Mouse (Mus musculus) hindbrain, embryonic 15.5 days (tissue): ENCODE data around the gene Ppfibp1. TPM values are rescaled to one million over a fixed set of nuclear protein-coding genes. Genes with fewer than 3 reads are reported as not detected.

Experiments used
- ATAC-seq: fragments of 200-750 bp; cut with Nextera tagmentation; 2 replicates; pipeline ENCODE4 v1.8.0; 2017; ENCODE audit warnings: low read depth, moderate number of reproducible peaks, moderate TSS enrichment; ENCODE audit not compliant: low FRiP score
- H3K27ac ChIP-seq: fragments of 300-500 bp; sonication (generic); replicated peaks from 2 replicates; pipeline ENCODE4 v1.5.1; 2015; ENCODE audit warnings: mild to moderate bottlenecking, inconsistent platforms
- H3K27me3 ChIP-seq: fragments of 300-500 bp; sonication (generic); 2 replicates; pipeline ENCODE4 v1.6.1; 2015; ENCODE audit warnings: control low read depth, inconsistent platforms
- H3K36me3 ChIP-seq: fragments of 300-500 bp; sonication (generic); 2 replicates; pipeline ENCODE4 v1.6.1; 2015; ENCODE audit warnings: control low read depth, inconsistent platforms
- H3K4me1 ChIP-seq: fragments of 300-500 bp; sonication (generic); replicated peaks from 2 replicates; pipeline ENCODE4 v1.6.1; 2015; ENCODE audit warnings: control low read depth, inconsistent platforms
- H3K4me2 ChIP-seq: fragments of 300-500 bp; sonication (generic); 2 replicates; pipeline ENCODE4 v1.6.1; 2015; ENCODE audit warnings: moderate library complexity, mild to moderate bottlenecking, inconsistent platforms
- H3K4me3 ChIP-seq: fragments of 300-500 bp; sonication (generic); 2 replicates; pipeline ENCODE4 v1.5.1; 2015; ENCODE audit warnings: mild to moderate bottlenecking, inconsistent platforms
- H3K9ac ChIP-seq: fragments of 300-500 bp; sonication (generic); 2 replicates; pipeline ENCODE4 v1.6.1; 2015; ENCODE audit warnings: inconsistent platforms
- H3K9me3 ChIP-seq: fragments of 300-500 bp; sonication (generic); 2 replicates; pipeline ENCODE4 v1.6.1; 2016; ENCODE audit warnings: control low read depth, inconsistent platforms
- WGBS: fragments of 180-500 bp; shearing (Covaris S2); methylation state at CpG from one replicate; pipeline ENCODE4 v1.1.7; 2015; 5-methylcytosine and 5-hydroxymethylcytosine counted together
- polyA plus RNA-seq: library from polyadenylated mRNA; unstranded; fragments of >200 nt; fragmentation: Nextera tagmentation; extraction: Ambion mirVana; gene quantifications from 2 replicates; pipeline ENCODE4 v1.2.1, GENCODE M21; 2015

Gene Ppfibp1
- polyA plus RNA-seq, 1 experiment from 2014 or later = 12.8 TPM

DNA sequence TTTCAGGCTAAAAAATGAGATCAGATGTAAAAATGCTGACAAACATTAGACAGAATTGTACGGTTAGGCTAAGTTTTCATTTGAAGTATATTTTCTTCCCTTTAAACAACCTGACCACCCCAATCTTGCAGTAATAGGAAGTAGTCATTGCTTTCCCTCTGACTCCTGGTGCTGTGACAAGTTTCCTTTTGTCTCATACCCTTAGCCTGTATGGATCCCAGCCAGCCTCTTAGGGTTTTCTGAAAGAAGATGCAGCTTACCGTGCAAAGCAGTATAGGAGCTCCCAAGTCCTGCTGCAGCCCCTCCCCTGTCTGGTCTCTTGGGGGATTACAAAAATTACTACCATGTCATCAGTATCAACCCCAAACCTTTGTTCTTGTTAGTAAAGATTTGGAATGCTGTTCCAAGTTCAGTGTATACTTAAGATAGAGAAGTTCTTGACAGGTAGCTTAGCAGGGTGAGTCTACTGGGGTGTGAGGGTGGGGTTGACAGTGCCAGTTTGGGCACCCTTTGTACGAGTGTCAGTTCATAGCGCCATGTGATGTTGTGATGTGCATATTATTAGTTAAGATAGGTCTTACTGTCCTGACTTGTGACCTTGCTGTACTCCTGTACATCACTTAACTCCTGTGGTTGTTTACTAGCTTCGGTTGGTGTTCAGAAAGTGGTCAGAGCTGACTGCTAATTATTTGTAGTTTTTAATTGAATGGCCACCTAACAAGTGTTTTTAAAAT, 18.9 kb downstream of the Ppfibp1 start:
- Histone ChIP-seq H3K4me3 (no peak overlapping the region), H3K4me1 (no peaks in the 10 kb centered on the region), H3K9me3 (no peaks in the 10 kb centered on the region), H3K27ac (no peak overlapping the region), H3K4me2 (no peak overlapping the region), H3K36me3 (no peaks in the 10 kb centered on the region), H3K9ac (no peak overlapping the region), H3K27me3 (no peaks in the 10 kb centered on the region)
- WGBS = 75% methylated on average over 5 of the region's 5 CpGs
- ATAC-seq = no peak

DNA sequence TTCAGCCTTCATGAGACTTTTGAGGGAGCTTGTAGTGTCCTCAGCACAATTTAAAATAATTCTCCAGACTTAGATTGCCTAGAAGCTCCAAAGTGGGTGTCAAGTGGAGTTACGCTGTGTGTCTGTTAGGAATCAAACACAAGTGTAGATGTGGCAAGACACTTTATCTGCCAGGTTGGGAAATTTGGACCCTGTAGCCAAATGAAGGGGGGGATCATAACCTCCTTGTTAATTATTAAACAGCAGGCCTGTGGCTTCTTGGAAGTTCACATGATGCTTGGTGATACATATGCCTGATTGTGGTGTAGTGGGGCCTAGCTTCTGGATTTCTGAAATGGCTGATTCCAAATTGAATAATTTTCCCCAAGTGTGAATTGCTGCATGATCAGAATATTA, 19.5 kb downstream of the Ppfibp1 start:
- Histone ChIP-seq H3K4me2 (no peak overlapping the region), H3K9me3 (no peaks in the 10 kb centered on the region), H3K4me3 (no peak overlapping the region), H3K9ac (no peak overlapping the region), H3K27me3 (no peaks in the 10 kb centered on the region), H3K27ac (no peak overlapping the region), H3K4me1 (peaks cover 1% of the 10 kb centered on the region; the same call in 1 of the 2 replicates), H3K36me3 (no peaks in the 10 kb centered on the region)
- WGBS = 100% methylated on average over 1 of the region's 1 CpGs
- no peak for ATAC-seq

GRCm38 (mm10) chr6:146908801-146909200, 20.5 kb downstream of the Ppfibp1 start:
- H3K4me1 ChIP-seq = peaks cover 4% of the 10 kb centered on the region; the same call in 1 of the 2 replicates
- no peak overlapping the region for H3K4me3 ChIP-seq
- H3K27ac ChIP-seq = no peak overlapping the region
- 64% methylated on average over 2 of the region's 2 CpGs for WGBS
- no peak for ATAC-seq
- H3K4me2 ChIP-seq = no peak overlapping the region
- no peaks in the 10 kb centered on the region for H3K36me3 ChIP-seq
- H3K9ac ChIP-seq = no peak overlapping the region
- no peaks in the 10 kb centered on the region for H3K27me3 ChIP-seq
- H3K9me3 ChIP-seq = no peaks in the 10 kb centered on the region

DNA sequence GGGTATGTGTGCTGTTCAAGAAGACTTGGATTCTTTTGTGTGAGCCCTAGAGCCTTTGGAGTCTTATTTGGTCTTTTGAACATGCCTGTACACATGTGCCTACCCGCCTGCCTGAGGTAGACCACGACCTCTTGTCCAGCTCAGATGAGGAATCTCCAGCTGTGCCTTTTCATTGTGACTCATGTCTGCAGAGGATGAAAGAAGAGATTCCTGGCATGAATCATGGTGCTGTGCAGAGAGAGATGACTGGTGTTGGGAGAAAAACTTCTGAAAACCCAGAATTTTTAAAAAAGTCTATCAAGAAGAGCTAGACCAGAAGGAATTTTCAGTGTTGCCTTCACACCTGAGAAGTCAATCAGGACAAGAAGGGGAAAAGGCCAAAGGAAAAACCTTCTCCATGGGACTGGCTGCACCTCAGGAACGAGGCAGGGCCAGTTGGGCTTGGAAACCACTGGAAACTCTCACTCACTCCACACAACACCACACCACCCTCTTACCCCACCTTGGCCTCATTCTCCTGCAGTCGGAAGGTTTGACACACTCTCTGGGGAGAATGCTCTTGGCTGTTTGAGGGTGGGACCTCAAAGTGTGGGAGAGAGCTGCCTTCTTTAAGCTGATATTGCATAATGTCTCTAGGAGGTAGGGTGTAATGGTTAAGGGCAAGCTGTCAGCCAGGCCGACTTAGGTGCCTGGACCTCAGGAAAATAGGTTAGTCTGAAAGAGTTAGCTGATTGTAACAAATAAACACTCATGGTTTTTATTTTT, 21.6 kb downstream of the Ppfibp1 start:
- H3K27ac ChIP-seq = no peak overlapping the region
- H3K9me3 ChIP-seq = no peaks in the 10 kb centered on the region
- peaks cover 8% of the 10 kb centered on the region for H3K4me1 ChIP-seq
- no peak for ATAC-seq
- no peaks in the 10 kb centered on the region for H3K36me3 ChIP-seq
- H3K9ac ChIP-seq = no peak overlapping the region
- H3K4me3 ChIP-seq = no peak overlapping the region
- WGBS = 81% methylated on average over 5 of the region's 5 CpGs
- no peak overlapping the region for H3K4me2 ChIP-seq
- H3K27me3 ChIP-seq = no peaks in the 10 kb centered on the region

DNA sequence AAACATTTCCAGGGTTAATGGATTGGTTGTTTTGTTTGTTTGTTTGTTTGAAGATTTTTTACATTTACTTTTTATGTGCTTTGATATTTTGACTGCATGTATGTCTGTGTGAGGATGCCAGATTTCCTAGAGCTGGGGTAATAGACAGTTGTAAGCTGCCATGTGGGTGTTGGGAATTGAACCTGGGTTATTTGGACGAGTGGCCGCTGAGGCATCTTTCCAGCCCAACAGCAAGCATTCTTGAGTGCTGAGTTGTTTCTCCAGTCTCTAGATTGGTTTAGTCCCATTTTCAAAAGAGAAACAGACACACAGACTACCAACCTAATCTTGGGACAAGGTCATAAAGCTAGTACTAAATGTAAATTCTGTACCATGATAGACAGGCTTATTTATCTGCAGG, 22.5 kb downstream of the Ppfibp1 start:
- no peak overlapping the region for H3K9ac ChIP-seq
- H3K36me3 ChIP-seq = no peaks in the 10 kb centered on the region
- H3K4me2 ChIP-seq = no peak overlapping the region
- H3K4me1 ChIP-seq = peaks cover 8% of the 10 kb centered on the region
- H3K27me3 ChIP-seq = no peaks in the 10 kb centered on the region
- no peaks in the 10 kb centered on the region for H3K9me3 ChIP-seq
- 87% methylated on average over 2 of the region's 2 CpGs for WGBS
- ATAC-seq = no peak
- no peak overlapping the region for H3K27ac ChIP-seq
- no peak overlapping the region for H3K4me3 ChIP-seq

GRCm38 (mm10) chr6:146912835-146913488, 24.7 kb downstream of the Ppfibp1 start:
- Histone ChIP-seq H3K9me3 (no peaks in the 10 kb centered on the region), H3K4me2 (no peak overlapping the region), H3K9ac (no peak overlapping the region), H3K4me3 (no peak overlapping the region), H3K27ac (no peak overlapping the region), H3K4me1 (peaks cover 8% of the 10 kb centered on the region), H3K36me3 (no peaks in the 10 kb centered on the region), H3K27me3 (no peaks in the 10 kb centered on the region)
- ATAC-seq = no peak
- 10% methylated on average over 3 of the region's 3 CpGs for WGBS

- Histone ChIP-seq H3K4me3 (no peak overlapping the region), H3K27ac (no peak overlapping the region), H3K9me3 (no peaks in the 10 kb centered on the region), H3K27me3 (no peaks in the 10 kb centered on the region), H3K4me1 (peaks cover 8% of the 10 kb centered on the region), H3K36me3 (no peaks in the 10 kb centered on the region), H3K9ac (no peak overlapping the region), H3K4me2 (no peak overlapping the region)
- ATAC-seq = no peak
- WGBS = 69% methylated on average over 4 of the region's 4 CpGs
These were observed 25.4 kb downstream of the Ppfibp1 start for GRCm38 (mm10) chr6:146913489-146914198.

DNA sequence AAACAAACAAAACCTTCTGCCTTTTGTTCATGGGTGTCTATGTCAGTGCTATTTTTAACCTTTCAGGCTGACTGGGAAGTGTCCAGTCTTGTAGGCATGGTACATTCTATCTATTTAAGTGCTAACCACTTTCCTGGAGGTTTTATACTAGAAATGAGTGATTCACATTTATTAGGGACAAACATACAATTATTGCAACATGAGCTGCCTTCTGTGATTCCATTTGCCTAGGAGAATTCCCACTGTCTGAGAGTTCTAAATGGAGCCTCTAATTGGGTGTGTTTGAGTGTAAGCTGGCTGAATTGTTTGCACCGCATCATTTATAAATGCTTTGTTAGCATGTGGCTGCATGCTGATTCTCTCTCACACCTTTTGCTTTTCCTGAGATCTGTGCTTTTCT, 27.5 kb downstream of the Ppfibp1 start:
- Histone ChIP-seq H3K4me2 (no peak overlapping the region), H3K9ac (no peak overlapping the region), H3K9me3 (no peaks in the 10 kb centered on the region), H3K27me3 (no peaks in the 10 kb centered on the region), H3K4me1 (peaks cover 8% of the 10 kb centered on the region), H3K36me3 (no peaks in the 10 kb centered on the region), H3K4me3 (no peak overlapping the region), H3K27ac (no peak overlapping the region)
- ATAC-seq = no peak
- WGBS = 66% methylated on average over 1 of the region's 1 CpGs

- Histone ChIP-seq H3K4me2 (no peak overlapping the region), H3K4me3 (no peak overlapping the region)
- 86% methylated on average over 3 of the region's 3 CpGs for WGBS
These were observed 29.1 kb downstream of the Ppfibp1 start for GRCm38 (mm10) chr6:146917396-146917795.

GRCm38 (mm10) chr6:146918341-146918740, 30.1 kb downstream of the Ppfibp1 start:
- Histone ChIP-seq H3K4me2 (no peak overlapping the region), H3K9ac (no peak overlapping the region), H3K36me3 (no peaks in the 10 kb centered on the region), H3K4me1 (peaks cover 4% of the 10 kb centered on the region; the same call in 1 of the 2 replicates), H3K27ac (no peak overlapping the region), H3K4me3 (no peak overlapping the region), H3K9me3 (no peaks in the 10 kb centered on the region), H3K27me3 (no peaks in the 10 kb centered on the region)
- no peak for ATAC-seq
- 79% methylated on average over 6 of the region's 6 CpGs for WGBS

More at GRCm38 (mm10) chr6:146917396-146917795, 29.1 kb downstream of the Ppfibp1 start:
- no peak overlapping the region for H3K9ac ChIP-seq
- ATAC-seq = no peak
- H3K36me3 ChIP-seq = no peaks in the 10 kb centered on the region
- no peak overlapping the region for H3K27ac ChIP-seq
- no peaks in the 10 kb centered on the region for H3K27me3 ChIP-seq
- H3K9me3 ChIP-seq = no peaks in the 10 kb centered on the region
- H3K4me1 ChIP-seq = peaks cover 8% of the 10 kb centered on the region

DNA sequence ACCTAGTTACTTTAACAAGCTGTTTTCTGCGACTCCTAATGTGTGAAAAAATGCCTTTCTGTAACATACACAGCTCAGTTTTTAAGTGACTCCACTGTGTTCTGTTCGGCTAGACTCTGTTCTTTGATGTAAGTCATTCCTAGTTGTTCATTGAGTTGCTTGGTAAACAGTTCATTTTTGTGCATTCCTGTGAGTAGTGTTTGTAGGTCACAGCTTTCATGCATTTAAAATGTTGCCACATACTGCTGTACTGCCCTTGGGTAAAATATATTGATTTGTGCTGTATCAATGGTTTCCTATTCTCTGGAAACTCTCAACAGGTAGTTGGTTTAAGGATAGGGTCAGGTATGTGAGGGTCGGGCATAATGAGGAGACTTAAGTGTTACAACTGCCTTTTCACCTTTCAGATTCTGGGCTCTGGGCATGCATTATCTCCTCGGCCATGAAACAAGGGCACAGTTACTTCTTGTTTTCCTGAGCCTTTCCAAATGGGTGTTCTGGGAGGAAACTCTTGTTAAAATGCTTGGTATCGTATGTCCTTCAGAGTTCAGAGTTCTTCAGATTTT, 38.2 kb downstream of the Ppfibp1 start:
- no peak for ATAC-seq
- Histone ChIP-seq H3K9ac (no peak overlapping the region), H3K4me3 (no peak overlapping the region), H3K9me3 (no peaks in the 10 kb centered on the region), H3K4me2 (no peak overlapping the region), H3K27me3 (no peaks in the 10 kb centered on the region), H3K4me1 (no peaks in the 10 kb centered on the region), H3K27ac (no peak overlapping the region), H3K36me3 (no peaks in the 10 kb centered on the region)
- WGBS = 86% methylated on average over 5 of the region's 5 CpGs
